Mouse (Mus musculus): Measurements from ENCODE around the gene Cpt1b.
"Not testable (repeated sequence)": the region's sequence is repeated elsewhere in the genome, so short reads cannot be mapped to it uniquely, and the experiment has no call there.

The Cpt1b gene

GRCm38 (mm10) chr15:89431806-89432205 lies 6.1 kb upstream of the Cpt1b start:
- no peak for DNase-seq (ENCODE audit: low spot score)

GRCm38 (mm10) chr15:89431271-89431670 lies 5.6 kb upstream of the Cpt1b start:
- DNase-seq (ENCODE audit: low spot score): peak; percentile 22

- DNase-seq (ENCODE audit: low spot score): not testable (repeated sequence)
Observed at GRCm38 (mm10) chr15:89430771-89431170, 5.1 kb upstream of the Cpt1b start.

- DNase-seq (ENCODE audit: low spot score): no peak
Observed at GRCm38 (mm10) chr15:89430341-89430740, 4.7 kb upstream of the Cpt1b start.

- DNase-seq (ENCODE audit: low spot score): peak; percentile 95
Observed at GRCm38 (mm10) chr15:89429352-89430221, 3.9 kb upstream of the Cpt1b start, which contains the start of the genes C730034F03Rik, Gm44502 and Chkb. TSS of gene C730034F03Rik (plus strand) at chr15:89429589. TSS of gene Gm44502 (minus strand) at chr15:89429696. TSS of gene Chkb (minus strand) at chr15:89429908.

- peak; percentile 12 for DNase-seq (ENCODE audit: low spot score)
Observed at GRCm38 (mm10) chr15:89428821-89429351, 3.2 kb upstream of the Cpt1b start.

- DNase-seq (ENCODE audit: low spot score): no peak
Observed at GRCm38 (mm10) chr15:89428136-89428790, 2.6 kb upstream of the Cpt1b start.

- no peak for DNase-seq (ENCODE audit: low spot score)
Observed at GRCm38 (mm10) chr15:89426716-89427115, 1.1 kb upstream of the Cpt1b start.

- DNase-seq (ENCODE audit: low spot score): no peak
Observed at GRCm38 (mm10) chr15:89424621-89425020, 1.0 kb downstream of the Cpt1b start.

GRCm38 (mm10) chr15:89421938-89422337 lies 3.7 kb downstream of the Cpt1b start:
- DNase-seq (ENCODE audit: low spot score): no peak

GRCm38 (mm10) chr15:89415282-89415681 lies 10.4 kb downstream of the Cpt1b start:
- no peak for DNase-seq (ENCODE audit: low spot score)

GRCm38 (mm10) chr15:89410118-89410517 lies 15.5 kb downstream of the Cpt1b start, which contains the start of gene Syce3:
TSS of gene Syce3 (minus strand) at chr15:89410503.
- no peak for DNase-seq (ENCODE audit: low spot score)

GRCm38 (mm10) chr15:89406691-89407090 lies 19.0 kb downstream of the Cpt1b start:
- no peak for DNase-seq (ENCODE audit: low spot score)

- DNase-seq (ENCODE audit: low spot score): no peak
Observed at GRCm38 (mm10) chr15:89404831-89405623, 20.6 kb downstream of the Cpt1b start.

- DNase-seq (ENCODE audit: low spot score): no peak
Observed at GRCm38 (mm10) chr15:89402471-89402870, 23.2 kb downstream of the Cpt1b start.

- no peak for DNase-seq (ENCODE audit: low spot score)
Observed at GRCm38 (mm10) chr15:89399716-89400115, 25.9 kb downstream of the Cpt1b start.

GRCm38 (mm10) chr15:89398146-89398545 lies 27.5 kb downstream of the Cpt1b start:
- no peak for DNase-seq (ENCODE audit: low spot score)

GRCm38 (mm10) chr15:89396883-89397282 lies 28.8 kb downstream of the Cpt1b start:
- DNase-seq (ENCODE audit: low spot score): no peak

- no peak for DNase-seq (ENCODE audit: low spot score)
Observed at GRCm38 (mm10) chr15:89390081-89390480, 35.6 kb downstream of the Cpt1b start.

GRCm38 (mm10) chr15:89387127-89387526 lies 38.5 kb downstream of the Cpt1b start:
- no peak for DNase-seq (ENCODE audit: low spot score)

- DNase-seq (ENCODE audit: low spot score): no peak
Observed at GRCm38 (mm10) chr15:89384617-89385016, 41.0 kb downstream of the Cpt1b start, which contains the start of gene Klhdc7b. TSS of gene Klhdc7b (plus strand) at chr15:89384917.

- no peak for DNase-seq (ENCODE audit: low spot score)
Observed at GRCm38 (mm10) chr15:89379429-89379828, 46.2 kb downstream of the Cpt1b start.
